In the genomic region with DNA sequence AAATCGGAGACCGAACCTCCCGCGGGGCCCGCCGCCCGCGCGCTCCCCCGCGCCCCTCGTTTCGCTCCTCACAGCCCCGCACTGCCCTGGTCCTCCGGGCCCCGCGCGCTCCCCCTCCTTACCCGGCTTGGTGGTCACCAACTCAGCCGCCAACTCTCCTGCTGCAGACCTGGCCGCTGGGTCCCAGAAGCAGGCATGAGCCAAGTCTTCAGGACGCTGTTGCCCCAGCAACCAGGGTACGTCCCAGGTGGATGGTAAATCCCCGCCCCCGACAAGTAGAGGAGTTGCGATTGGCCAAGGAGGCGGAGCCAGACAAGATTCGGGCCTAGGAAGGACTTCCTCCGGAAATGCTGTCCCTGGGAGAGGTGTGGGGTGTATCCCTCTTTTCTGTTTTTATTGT, we compare ENCODE assay signal across 8 mouse cellular contexts. TPM values are rescaled to one million over a fixed set of nuclear protein-coding genes. Genes with fewer than 3 reads are reported as not detected.
DNase-seq lines count a peak whose midpoint lies in the region; ATAC-seq and TF ChIP-seq lines count a peak whose summit lies in the region.

Gene Efcab6, minus strand, starts transcription at position 240 of the 400 bp plus-strand sequence.

- no peak for TF ChIP-seq CTCF in brain, embryonic 14.5 days (IDR thresholded peaks at IDR 0.05; ENCODE audit: borderline replicate concordance, extremely low read depth, insufficient read depth, insufficient read length)
- no peak for TF ChIP-seq CTCF in thymus, adult 2 months (IDR thresholded peaks at IDR 0.05; ENCODE audit: borderline replicate concordance, control insufficient read depth, extremely low read depth, insufficient read depth, low read length, poor library complexity)

- H3K4me1 ChIP-seq in heart, embryonic 11.5 days (ENCODE audit: control insufficient read depth, insufficient read depth, low read length): no peaks in the 10 kb centered on the region
- peaks cover 29% of the 10 kb centered on the region for H3K4me1 ChIP-seq in hindbrain, embryonic 15.5 days (replicated peaks)
- peaks cover 16% of the 10 kb centered on the region; the same call in 1 of the 2 replicates for H3K4me1 ChIP-seq in midbrain, embryonic 16.5 days (ENCODE audit: control insufficient read depth, insufficient read depth, low read length)
- H3K4me1 ChIP-seq in thymus, adult 2 months (replicated peaks; ENCODE audit: control insufficient read depth, insufficient read depth, low read length): no peaks in the 10 kb centered on the region

- no peaks in the 10 kb centered on the region for H3K36me3 ChIP-seq in heart, embryonic 11.5 days (ENCODE audit: control insufficient read depth, insufficient read depth, low read length)
- H3K36me3 ChIP-seq in hindbrain, embryonic 15.5 days: no peaks in the 10 kb centered on the region
- H3K36me3 ChIP-seq in midbrain, embryonic 16.5 days (ENCODE audit: control insufficient read depth, insufficient read depth, low read length): no peaks in the 10 kb centered on the region
- H3K36me3 ChIP-seq in thymus, adult 2 months (ENCODE audit: control insufficient read depth, insufficient read depth, low read length): no peaks in the 10 kb centered on the region

- H3K9me3 ChIP-seq in heart, embryonic 11.5 days (replicated peaks; ENCODE audit: control insufficient read depth, low read length): peaks cover 4% of the 10 kb centered on the region
- H3K9me3 ChIP-seq in hindbrain, embryonic 15.5 days: no peaks in the 10 kb centered on the region
- no peaks in the 10 kb centered on the region for H3K9me3 ChIP-seq in midbrain, embryonic 16.5 days (replicated peaks; ENCODE audit: control insufficient read depth, low read length, poor library complexity, severe bottlenecking)

- no peak for DNase-seq in heart, adult 8-10 months (ENCODE audit: low spot score)
- peak; percentile 86 for DNase-seq in brain, embryonic 14.5 days (ENCODE audit: low read depth)
- no peak for DNase-seq in thymus, adult 2 months
- DNase-seq in urinary bladder, postnatal 10 days (ENCODE audit: low spot score): no peak

- no peak for TF ChIP-seq POLR2A in brain, embryonic 14.5 days (IDR thresholded peaks at IDR 0.05; ENCODE audit: borderline replicate concordance, extremely low read depth, insufficient read depth, insufficient read length, poor library complexity, severe bottlenecking)
- no peak for TF ChIP-seq POLR2A in thymus, adult 2 months (IDR thresholded peaks at IDR 0.05; ENCODE audit: control insufficient read depth, extremely low read depth, insufficient read depth, low read length, poor library complexity)

- 2% methylated on average over 29 of the region's 29 CpGs for WGBS in heart, embryonic 11.5 days (ENCODE audit: insufficient replicate concordance)
- WGBS in hindbrain, embryonic 15.5 days: 2% methylated on average over 29 of the region's 29 CpGs
- under 1% methylated on average over 28 of the region's 29 CpGs for WGBS in midbrain, embryonic 16.5 days
- WGBS in thymus, adult 2 months: 22% methylated on average over 29 of the region's 29 CpGs

- H3K9ac ChIP-seq in heart, embryonic 11.5 days (ENCODE audit: low read depth, low read length): no peak within 1 kb of the TSS
- H3K9ac ChIP-seq in hindbrain, embryonic 15.5 days: peak within 1 kb of the TSS; percentile 14; the same call in 1 of the 2 replicates
- H3K9ac ChIP-seq in midbrain, embryonic 16.5 days (ENCODE audit: low read depth, low read length): peak within 1 kb of the TSS; percentile 49; the same call in 1 of the 2 replicates

- H3K27me3 ChIP-seq in heart, embryonic 11.5 days (ENCODE audit: control insufficient read depth, insufficient read depth, low read length): peaks cover 43% of the 10 kb centered on the region
- peaks cover 12% of the 10 kb centered on the region for H3K27me3 ChIP-seq in hindbrain, embryonic 15.5 days
- H3K27me3 ChIP-seq in midbrain, embryonic 16.5 days (ENCODE audit: control insufficient read depth, insufficient read depth, low read depth, low read length): no peaks in the 10 kb centered on the region
- no peaks in the 10 kb centered on the region; the same call in 1 of the 2 replicates for H3K27me3 ChIP-seq in thymus, adult 2 months (ENCODE audit: control insufficient read depth, insufficient read depth, low read length)

- no peak within 1 kb of the TSS for H3K27ac ChIP-seq in heart, embryonic 11.5 days (ENCODE audit: low read depth, low read length)
- H3K27ac ChIP-seq in hindbrain, embryonic 15.5 days (replicated peaks): no peak within 1 kb of the TSS
- H3K27ac ChIP-seq in midbrain, embryonic 16.5 days (ENCODE audit: low read length): no peak within 1 kb of the TSS
- H3K27ac ChIP-seq in thymus, adult 2 months (ENCODE audit: control insufficient read depth, insufficient read depth, low read length): no peak within 1 kb of the TSS

- H3K4me3 ChIP-seq in heart, embryonic 11.5 days (ENCODE audit: low read depth, low read length): peak within 1 kb of the TSS; percentile 16; the same call in 1 of the 2 replicates
- H3K4me3 ChIP-seq in hindbrain, embryonic 15.5 days: peak within 1 kb of the TSS; percentile 45
- peak within 1 kb of the TSS; percentile 42 for H3K4me3 ChIP-seq in midbrain, embryonic 16.5 days (ENCODE audit: low read depth, low read length)
- H3K4me3 ChIP-seq in thymus, adult 2 months (ENCODE audit: control insufficient read depth, insufficient read depth, low read length): no peak within 1 kb of the TSS

- peak within 1 kb of the TSS; percentile 42 for H3K4me2 ChIP-seq in heart, embryonic 11.5 days
- peak within 1 kb of the TSS; percentile 90 for H3K4me2 ChIP-seq in hindbrain, embryonic 15.5 days
- peak within 1 kb of the TSS; percentile 77 for H3K4me2 ChIP-seq in midbrain, embryonic 16.5 days (ENCODE audit: low read length)

- no peak for ATAC-seq in heart, embryonic 11.5 days (replicated peaks; ENCODE audit: insufficient number of reproducible peaks, low FRiP score, low TSS enrichment)
- ATAC-seq in hindbrain, embryonic 15.5 days (ENCODE audit: low FRiP score, low read depth): peak; percentile 86
- peak; percentile 75 for ATAC-seq in midbrain, embryonic 16.5 days
- ATAC-seq in megakaryocyte-erythroid progenitor cell, adult 5-6 weeks (replicated peaks; ENCODE audit: low FRiP score, low TSS enrichment, poor library complexity, severe bottlenecking): no peak

RNA-seq across cellular contexts. Expression of gene Efcab6, which starts in this region (rescaled TPM):
- polyA plus RNA-seq in heart, embryonic 11.5 days (2014; fragmentation: Nextera tagmentation; extraction: Ambion mirVana): 0.08 TPM in 1 of 2 replicates, not detected in the other
- total RNA-seq in heart, adult 8-10 months (2022): not detected
- 1.1 and 1.5 TPM in 2 replicates for polyA plus RNA-seq in brain, embryonic 14.5 days (2012; rRNA removed)
- polyA plus RNA-seq in hindbrain, embryonic 15.5 days (2015; fragmentation: Nextera tagmentation; extraction: Ambion mirVana): 0.45 and 0.52 TPM in 2 replicates
- 0.65 and 1.5 TPM in 2 replicates for polyA plus RNA-seq in midbrain, embryonic 16.5 days (2015; fragmentation: Nextera tagmentation; extraction: Ambion mirVana)
- polyA plus RNA-seq in thymus, adult 2 months (2012; rRNA removed): 0.09 and 0.13 TPM in 2 replicates
- total RNA-seq in megakaryocyte-erythroid progenitor cell, adult 5-6 weeks (2014; fragmentation: Nextera tagmentation): not detected in 2 replicates
- total RNA-seq in megakaryocyte-erythroid progenitor cell, adult 5-6 weeks (2017): not detected in 2 replicates

Comparison
In these comparisons a context has a peak if more than half of its experiments do, and no peak if none do; other contexts are left out.
1. Peak in ATAC-seq, H3K4me3 ChIP-seq, H3K9ac ChIP-seq and H3K4me2 ChIP-seq in hindbrain, embryonic 15.5 days; RNA of the gene not detected or under 1 TPM.